Comparison of ENCODE assay signal across 9 mouse cellular contexts in genomic region chr2:152767618-152768271, GRCm38 (mm10). TPM values are rescaled to one million over a fixed set of nuclear protein-coding genes. Genes with fewer than 3 reads are reported as not detected.
DNase-seq lines count a peak whose midpoint lies in the region; ATAC-seq and TF ChIP-seq lines count a peak whose summit lies in the region.
"Had no signal": no experiment of that assay in that cellular context is flagged by ENCODE, and none has a peak within 500 bp of the region (broad histone marks: within the 10 kb centered on the region; RNA-seq: fewer than 3 reads in every experiment).

No protein-coding gene starts in this region.

- H3K79me2 ChIP-seq in liver, adult 2 months (ENCODE audit: control insufficient read depth, insufficient read depth, low read length): no peaks in the 10 kb centered on the region

- no peak for DNase-seq in frontal cortex, postnatal 25 days (ENCODE audit: low spot score in 2 of 2)
- peak; percentile 48 to 62 for DNase-seq in cerebellum, postnatal 14 days
- peak; percentile 64 for DNase-seq in heart, postnatal 4 days
- peak; percentile 58 for DNase-seq in liver, adult 2 months (ENCODE audit: extremely low read depth, low read depth, low spot score)
- peak; percentile 75 for DNase-seq in retina, postnatal 1 day
- DNase-seq in layer of hippocampus, postnatal 14 days (ENCODE audit: low spot score in 2 of 2): no peak

- H3K9me3 ChIP-seq in E14TG2a.4 (ENCODE audit: low read length): no peaks in the 10 kb centered on the region
- H3K9me3 ChIP-seq: limb, embryonic 13.5 days had no signal

- 65% methylated on average over 12 of the region's 12 CpGs for WGBS in liver, adult 2 months

- no peak overlapping the region for H3K4me3 ChIP-seq in E14TG2a.4 (replicated peaks; ENCODE audit: low read length)
- H3K4me3 ChIP-seq in liver, adult 2 months (ENCODE audit: insufficient read depth, low read depth, low read length): no peak overlapping the region
- H3K4me3 ChIP-seq: limb, embryonic 13.5 days had no signal

- H3K4me1 ChIP-seq in E14TG2a.4 (replicated peaks; ENCODE audit: low read depth, low read length): peaks cover 89% of the 10 kb centered on the region
- H3K4me1 ChIP-seq in liver, adult 2 months (ENCODE audit: control insufficient read depth, insufficient read depth, low read length): peaks cover 2% of the 10 kb centered on the region; the same call in 1 of the 2 replicates

- H3K36me3 ChIP-seq in E14TG2a.4 (ENCODE audit: insufficient read depth, low read length): no peaks in the 10 kb centered on the region
- no peaks in the 10 kb centered on the region for H3K36me3 ChIP-seq in liver, adult 2 months (ENCODE audit: control insufficient read depth, insufficient read depth, low read length)
- H3K36me3 ChIP-seq: limb, embryonic 13.5 days had no signal

- no peak for TF ChIP-seq POLR2A in liver, adult 2 months (IDR thresholded peaks at IDR 0.05; ENCODE audit: extremely low read depth, insufficient read depth, low read length)

- H3K27me3 ChIP-seq in E14TG2a.4 (ENCODE audit: insufficient read depth, low read length): no peaks in the 10 kb centered on the region
- no peaks in the 10 kb centered on the region for H3K27me3 ChIP-seq in liver, adult 2 months (ENCODE audit: control insufficient read depth, insufficient read depth, low read length)
- H3K27me3 ChIP-seq: limb, embryonic 13.5 days had no signal

- peak; percentile 48; the same call in 1 of the 2 replicates for ATAC-seq in frontal cortex, adult (ENCODE audit: low TSS enrichment)

- peak; percentile 68 for TF ChIP-seq CTCF in E14TG2a.4 (conservative IDR thresholded peaks at IDR 0.05; ENCODE audit: low read length)
- no peak for TF ChIP-seq CTCF in liver, adult 2 months (IDR thresholded peaks at IDR 0.05; ENCODE audit: low read depth, low read length)

- H3K9ac ChIP-seq in liver, adult 2 months (ENCODE audit: low read depth, low read length): no peak overlapping the region
- H3K9ac ChIP-seq: limb, embryonic 13.5 days had no signal

- H3K27ac ChIP-seq in liver, adult 2 months (replicated peaks; ENCODE audit: insufficient read depth, low read depth, low read length): no peak overlapping the region
- H3K27ac ChIP-seq: limb, embryonic 13.5 days had no signal

RNA-seq across cellular contexts. Expression of gene Cox4i2, which starts 13.8 kb away (rescaled TPM):
- 10 to 100 TPM; 13.7 to 15.1 TPM for total RNA-seq in heart, postnatal 4 days (2021)
- not detected in 2 replicates for total RNA-seq in liver, adult 2 months (2014; rRNA removed)
- polyA plus RNA-seq in liver, adult 2 months (2012; rRNA removed): 0.22 and 0.31 TPM in 2 replicates
- total RNA-seq in layer of hippocampus, postnatal 14 days (2021): 1 to 10 TPM; 2.9 to 3.6 TPM

RNA-seq across cellular contexts. Expression of gene Id1, which starts 31.7 kb away (rescaled TPM):
- 10 to 100 TPM; 71.8 to 76.6 TPM for total RNA-seq in heart, postnatal 4 days (2021)
- total RNA-seq in liver, adult 2 months (2014; rRNA removed): 16.4 and 33.0 TPM in 2 replicates
- polyA plus RNA-seq in liver, adult 2 months (2012; rRNA removed): 19.2 and 33.0 TPM in 2 replicates
- 10 to 100 TPM; 32.9 to 35.8 TPM for total RNA-seq in layer of hippocampus, postnatal 14 days (2021)

Comparison
In these comparisons a context has a peak if more than half of its experiments do, and no peak if none do; other contexts are left out.
1. DNase-seq: peak in cerebellum, postnatal 14 days (2 of 2), heart, postnatal 4 days (single experiment), liver, adult 2 months (single experiment) and retina, postnatal 1 day (single experiment); none in frontal cortex, postnatal 25 days (0 of 2) and layer of hippocampus, postnatal 14 days (0 of 2).